In genomic region chr11:121014896-121015300, GRCm38 (mm10) we compare ENCODE assay signal across 8 mouse cellular contexts. TPM values are rescaled to one million over a fixed set of nuclear protein-coding genes. Genes with fewer than 3 reads are reported as not detected.
A peak's percentile ranks its signal among the peaks of the same experiment; 100 is the strongest.
DNase-seq lines count a peak whose midpoint lies in the region; ATAC-seq and TF ChIP-seq lines count a peak whose summit lies in the region.

No protein-coding gene starts in this region.

- no peaks in the 10 kb centered on the region for H3K9me3 ChIP-seq in forebrain, embryonic 10.5 days
- no peaks in the 10 kb centered on the region for H3K9me3 ChIP-seq in midbrain, embryonic 16.5 days (replicated peaks; ENCODE audit: control insufficient read depth, low read length, poor library complexity, severe bottlenecking)

- H3K9ac ChIP-seq in midbrain, embryonic 16.5 days (ENCODE audit: low read depth, low read length) = no peak overlapping the region

- TF ChIP-seq POLR2A in testis, adult 2 months (IDR thresholded peaks at IDR 0.05; ENCODE audit: control insufficient read depth, low read depth, low read length) = no peak

- H3K4me1 ChIP-seq in testis, adult 2 months (ENCODE audit: control insufficient read depth, insufficient read depth, low read length) = peaks cover 7% of the 10 kb centered on the region
- no peaks in the 10 kb centered on the region for H3K4me1 ChIP-seq in forebrain, embryonic 10.5 days
- H3K4me1 ChIP-seq in midbrain, embryonic 16.5 days (ENCODE audit: control insufficient read depth, insufficient read depth, low read length) = no peaks in the 10 kb centered on the region

- 67% methylated on average over 19 of the region's 19 CpGs for WGBS in forebrain, embryonic 10.5 days
- 65% methylated on average over 19 of the region's 19 CpGs for WGBS in midbrain, embryonic 16.5 days

- peak overlapping the region; percentile 32 for H3K4me2 ChIP-seq in midbrain, embryonic 16.5 days (ENCODE audit: low read length)

- H3K4me3 ChIP-seq in testis, adult 2 months (ENCODE audit: control insufficient read depth, low read depth, low read length) = peak overlapping the region; percentile 34
- peak overlapping the region; percentile 27 for H3K4me3 ChIP-seq in forebrain, embryonic 10.5 days
- no peak overlapping the region for H3K4me3 ChIP-seq in midbrain, embryonic 16.5 days (ENCODE audit: low read depth, low read length)

- H3K27me3 ChIP-seq in testis, adult 2 months (ENCODE audit: control insufficient read depth, insufficient read depth, low read length) = no peaks in the 10 kb centered on the region
- no peaks in the 10 kb centered on the region for H3K27me3 ChIP-seq in forebrain, embryonic 10.5 days (ENCODE audit: poor library complexity, severe bottlenecking)
- no peaks in the 10 kb centered on the region for H3K27me3 ChIP-seq in midbrain, embryonic 16.5 days (ENCODE audit: control insufficient read depth, insufficient read depth, low read depth, low read length)

- DNase-seq in testis, postnatal 10 days (ENCODE audit: low spot score) = no peak
- no peak for DNase-seq in forebrain, embryonic 10.5 days (ENCODE audit: extremely low spot score, low spot score)
- DNase-seq in heart, postnatal 4 days = peak; percentile 77
- DNase-seq in left cerebral cortex, postnatal 36 days (ENCODE audit: low spot score in 2 of 2) = peak; percentile 61 to 77
- no peak for DNase-seq in gastrocnemius, postnatal 36 days
- DNase-seq in spleen, adult 18-20 months = no peak

- H3K36me3 ChIP-seq in testis, adult 2 months (ENCODE audit: control insufficient read depth, insufficient read depth, low read length) = no peaks in the 10 kb centered on the region
- no peaks in the 10 kb centered on the region for H3K36me3 ChIP-seq in forebrain, embryonic 10.5 days (replicated peaks)
- H3K36me3 ChIP-seq in midbrain, embryonic 16.5 days (ENCODE audit: control insufficient read depth, insufficient read depth, low read length) = no peaks in the 10 kb centered on the region

- no peak for TF ChIP-seq CTCF in testis, adult 2 months (IDR thresholded peaks at IDR 0.05; ENCODE audit: control insufficient read depth, insufficient read depth, insufficient replicate concordance, low read depth, low read length)

- no peak overlapping the region for H3K27ac ChIP-seq in testis, adult 2 months (ENCODE audit: control insufficient read depth, insufficient read depth, low read depth, low read length)
- no peak overlapping the region for H3K27ac ChIP-seq in forebrain, embryonic 10.5 days
- H3K27ac ChIP-seq in midbrain, embryonic 16.5 days (ENCODE audit: low read length) = no peak overlapping the region

- intact Hi-C loops in left cerebral cortex, postnatal 36 days (cut with DNase I) = loop anchor here (5.0 kb wide), 2 partner anchors 37 to 187 kb away; partner anchors contain the start of genes Hexdc and Ogfod3
- intact Hi-C loops in gastrocnemius, postnatal 36 days (cut with DNase I) = loop anchor here (5.0 kb wide), 1 partner anchor 187 kb away; the partner anchor contains the start of genes Hexdc and Ogfod3

- ATAC-seq in midbrain, embryonic 16.5 days = no peak

RNA-seq across cellular contexts. Expression of gene Csnk1d, which starts 23.8 kb away (rescaled TPM):
- polyA plus RNA-seq in testis, adult 2 months (2012; rRNA removed) = 97.0 and 111 TPM in 2 replicates
- 120 and 123 TPM in 2 replicates for polyA plus RNA-seq in forebrain, embryonic 10.5 days (2016; fragmentation: Nextera tagmentation; extraction: Ambion mirVana)
- 10 to 100 TPM; 84.4 to 91.9 TPM for total RNA-seq in heart, postnatal 4 days (2021)
- total RNA-seq in left cerebral cortex, postnatal 36 days (2021) = 100 to 1,000 TPM; 113 to 115 TPM
- 153 and 161 TPM in 2 replicates for polyA plus RNA-seq in midbrain, embryonic 16.5 days (2015; fragmentation: Nextera tagmentation; extraction: Ambion mirVana)
- total RNA-seq in gastrocnemius, postnatal 36 days (2021) = 10 to 100 TPM; 51.6 to 54.5 TPM

RNA-seq across cellular contexts. Expression of gene Cd7, which starts 24.3 kb away (rescaled TPM):
- polyA plus RNA-seq in testis, adult 2 months (2012; rRNA removed) = 0.71 and 0.95 TPM in 2 replicates
- not detected in 2 replicates for polyA plus RNA-seq in forebrain, embryonic 10.5 days (2016; fragmentation: Nextera tagmentation; extraction: Ambion mirVana)
- under 1 TPM in 1 of 2 experiments, not detected in 1; 0.29 TPM for total RNA-seq in heart, postnatal 4 days (2021)
- total RNA-seq in left cerebral cortex, postnatal 36 days (2021) = 1 to 10 TPM; 2.1 TPM
- polyA plus RNA-seq in midbrain, embryonic 16.5 days (2015; fragmentation: Nextera tagmentation; extraction: Ambion mirVana) = not detected in 2 replicates
- total RNA-seq in gastrocnemius, postnatal 36 days (2021) = not detected

RNA-seq across cellular contexts. Expression of gene Sectm1b, which starts 48.5 kb away (rescaled TPM):
- polyA plus RNA-seq in testis, adult 2 months (2012; rRNA removed) = not detected in 2 replicates
- not detected in 2 replicates for polyA plus RNA-seq in forebrain, embryonic 10.5 days (2016; fragmentation: Nextera tagmentation; extraction: Ambion mirVana)
- not detected for total RNA-seq in heart, postnatal 4 days (2021)
- not detected for total RNA-seq in left cerebral cortex, postnatal 36 days (2021)
- not detected in 2 replicates for polyA plus RNA-seq in midbrain, embryonic 16.5 days (2015; fragmentation: Nextera tagmentation; extraction: Ambion mirVana)
- total RNA-seq in gastrocnemius, postnatal 36 days (2021) = not detected

Comparison
In these comparisons a context has a peak if more than half of its experiments do, and no peak if none do; other contexts are left out.
1. DNase-seq: peak in heart, postnatal 4 days (single experiment) and left cerebral cortex, postnatal 36 days (2 of 2); none in testis, postnatal 10 days (single experiment), forebrain, embryonic 10.5 days (single experiment), gastrocnemius, postnatal 36 days (0 of 2) and spleen, adult 18-20 months (0 of 2).